Mouse (Mus musculus) bone marrow, adult 2 months (tissue): ENCODE data around the gene Cops2.

ENCODE experiments used
- CTCF ChIP-seq: fragments of 200-500 bp; IDR thresholded peaks from 2 replicates; pipeline ENCODE4 v1.5.1; 2011; ENCODE audit warnings: low read length, control low read depth; ENCODE audit not compliant: control insufficient read depth, insufficient read depth
- POLR2A ChIP-seq: fragments of 200-500 bp; IDR thresholded peaks from 2 replicates; pipeline ENCODE4 v1.6.1; 2011; ENCODE audit warnings: low read depth, mild to moderate bottlenecking, control low read depth, low read length, borderline replicate concordance; ENCODE audit not compliant: control insufficient read depth

- TF ChIP-seq CTCF (no peak), POLR2A (no peak)
Measured at GRCm38 (mm10) chr2:125868301-125868700, 9.4 kb upstream of the Cops2 start.
